Mouse (Mus musculus) lung, postnatal 0 days (tissue): Measurements from ENCODE around the gene Vps51.

Experiments used
- CTCF ChIP-seq: IDR thresholded peaks from 2 replicates; pipeline ENCODE4 v1.5.1; 2016; ENCODE audit warnings: antibody characterized with exemption, mild to moderate bottlenecking
- EP300 ChIP-seq: IDR thresholded peaks from 2 replicates; pipeline ENCODE4 v1.6.1; 2016; ENCODE audit warnings: antibody characterized with exemption, mild to moderate bottlenecking, control low read depth

DNA sequence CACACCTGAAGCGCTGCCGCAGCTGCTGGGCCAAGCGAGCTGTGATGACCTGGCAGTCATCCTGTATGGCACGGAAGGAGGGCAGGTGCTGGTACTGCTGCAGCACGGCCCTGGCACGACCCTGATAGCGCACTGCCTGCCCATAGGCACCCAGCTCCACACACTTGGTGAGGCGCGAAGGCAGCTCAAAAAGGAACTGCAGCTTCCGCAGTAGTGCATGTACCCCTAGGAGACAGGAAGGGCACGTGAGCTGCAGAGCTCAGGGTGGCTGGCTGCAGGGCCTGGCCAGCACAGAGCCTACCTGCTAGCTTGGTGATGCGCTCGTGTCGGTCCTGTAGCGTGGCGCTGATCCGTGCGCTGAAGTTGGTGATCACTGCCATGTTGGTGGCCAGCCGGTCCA is 5.8 kb downstream of the Vps51 start:
- TF ChIP-seq CTCF: no peak
- no peak for TF ChIP-seq EP300
